Mouse (Mus musculus): ENCODE measurements around the gene Letm1.

Letm1 gene

GRCm38 (mm10) chr5:33712550-33712949 is 70.1 kb downstream of the Letm1 start:
- in situ Hi-C loops (cut with MboI, MseI), result no loop called here

DNA sequence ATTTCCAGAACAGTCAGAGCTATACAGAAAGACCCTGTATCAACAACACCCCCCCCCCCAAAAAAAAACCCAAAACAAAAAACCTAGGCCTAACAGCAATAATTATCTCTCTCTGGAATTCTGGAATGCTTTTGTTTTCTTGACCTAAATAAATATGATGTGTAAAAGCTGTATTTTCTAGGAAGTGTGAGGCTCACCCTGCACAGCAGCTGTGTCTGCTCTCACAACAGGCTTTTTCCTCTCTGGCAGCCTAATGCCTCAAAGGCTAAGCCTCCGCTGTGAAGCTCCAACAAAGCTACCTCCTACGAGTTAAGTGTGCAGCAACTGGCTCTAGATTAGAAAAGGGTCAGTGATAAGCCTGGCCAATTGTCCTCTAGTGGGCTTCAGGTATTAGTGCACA is 73.6 kb downstream of the Letm1 start:
- in situ Hi-C loops (cut with MboI, MseI), result no loop called here

DNA sequence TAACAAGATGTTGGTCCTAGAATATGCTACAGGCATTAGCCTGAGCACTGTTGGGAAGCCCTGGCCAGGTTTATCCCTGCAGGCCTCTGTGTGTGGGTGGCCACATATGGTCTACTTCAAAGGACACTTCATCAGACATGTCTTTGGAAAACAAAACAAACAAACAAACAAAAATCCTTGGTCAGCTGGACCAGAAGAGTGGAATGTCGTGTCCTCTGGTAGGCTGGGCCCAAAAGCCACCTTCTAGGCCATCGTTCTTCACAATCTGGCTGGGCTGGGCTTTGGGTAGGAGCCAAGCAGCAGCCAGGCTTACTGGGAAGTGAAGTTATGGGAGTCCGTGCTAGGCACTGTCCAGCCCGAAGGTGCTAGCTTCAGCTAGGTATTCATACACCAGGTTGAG is 75.5 kb downstream of the Letm1 start:
- in situ Hi-C loops (cut with MboI, MseI), result no loop called here

GRCm38 (mm10) chr5:33706350-33706629 is 76.3 kb downstream of the Letm1 start:
- in situ Hi-C loops (cut with MboI, MseI), result no loop called here

DNA sequence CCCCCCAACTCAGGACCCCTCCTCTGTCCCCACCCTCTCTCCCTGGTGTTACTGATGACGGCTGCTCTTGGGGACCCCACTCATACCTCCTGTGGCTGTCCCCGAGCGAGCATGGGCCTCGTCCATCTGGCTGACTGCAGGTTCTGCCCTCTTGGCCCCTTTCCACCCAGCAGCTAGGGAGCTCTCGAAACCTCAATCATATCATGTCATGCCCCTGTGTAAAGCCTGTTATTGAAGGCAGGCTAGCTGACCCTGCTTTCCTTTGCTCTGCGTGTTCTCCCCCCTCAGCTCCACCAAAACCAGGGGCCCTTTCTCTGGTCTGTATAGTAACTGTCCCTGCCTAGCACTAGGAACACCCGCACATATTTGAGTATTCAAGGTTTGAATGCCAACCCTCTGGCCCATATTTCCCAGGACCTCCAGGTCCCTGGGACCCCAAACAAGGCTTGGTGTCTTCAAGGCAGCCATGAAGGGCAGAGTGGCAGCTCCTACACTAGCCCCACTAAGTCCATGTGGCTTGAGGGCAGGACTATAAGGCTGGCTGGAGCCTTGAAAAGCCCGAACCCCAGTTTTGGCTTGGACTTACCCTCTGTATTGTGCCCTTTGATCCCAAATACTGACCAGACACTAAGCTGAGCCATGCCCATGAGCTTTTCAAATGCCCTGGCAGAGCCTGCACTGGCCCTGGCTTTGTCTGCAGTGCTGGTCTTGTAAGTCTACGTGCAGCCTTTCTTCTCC is 76.8 kb downstream of the Letm1 start:
- in situ Hi-C loops (cut with MboI, MseI), result no loop called here

DNA sequence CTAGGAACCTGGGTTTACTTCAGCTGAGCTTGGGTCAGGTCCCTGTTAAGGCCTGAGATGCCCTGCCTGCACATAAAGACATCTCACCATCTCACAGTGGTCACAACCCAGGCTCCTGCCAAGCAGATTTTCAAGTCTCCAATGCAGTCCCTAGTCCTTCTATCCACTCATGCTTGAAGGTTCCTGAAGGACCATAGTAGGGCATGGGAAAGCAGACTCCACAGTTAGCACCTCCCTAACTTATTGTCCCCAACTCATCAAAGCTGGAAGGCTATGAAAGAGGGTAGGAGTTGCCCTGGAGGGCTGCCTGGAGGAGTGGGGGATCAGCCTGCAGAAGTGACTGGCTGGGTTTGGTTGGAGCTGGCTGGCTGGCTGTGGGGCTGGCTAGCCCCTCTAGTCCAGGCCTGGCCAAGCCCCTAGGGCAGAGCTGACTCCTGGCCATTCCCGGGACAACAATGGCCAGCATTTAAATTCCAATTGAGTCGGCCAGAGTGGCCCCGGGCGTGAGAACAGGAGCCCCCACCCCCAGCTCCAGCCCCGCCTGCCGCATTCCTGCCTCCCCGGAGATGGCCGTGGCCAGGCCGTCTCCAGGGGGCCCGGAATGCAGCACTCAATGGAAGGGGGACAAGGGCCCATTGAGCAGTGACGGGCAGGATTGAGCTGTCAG is 77.5 kb downstream of the Letm1 start:
- in situ Hi-C loops (cut with MboI, MseI), result no loop called here

DNA sequence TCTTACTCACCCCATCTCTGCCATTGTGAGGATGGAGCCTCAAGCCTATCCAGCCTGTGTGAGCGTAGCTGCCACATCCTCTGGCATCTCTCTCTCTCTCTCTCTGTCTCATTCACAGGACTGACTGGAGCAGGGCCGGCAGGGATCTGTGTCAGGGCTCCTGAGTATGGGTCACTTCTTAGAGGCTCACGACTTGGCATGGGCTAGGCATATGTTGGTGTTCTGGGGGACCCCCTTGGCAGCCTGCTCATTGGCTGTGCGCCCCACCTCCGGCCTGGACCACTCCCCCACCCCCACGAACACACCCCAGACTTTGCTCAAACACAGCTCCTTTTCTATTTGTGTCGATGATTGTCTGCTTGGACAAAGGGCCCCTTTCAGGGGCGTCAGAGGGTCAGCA is 78.6 kb downstream of the Letm1 start:
- in situ Hi-C loops (cut with MboI, MseI), result no loop called here

- in situ Hi-C loops (cut with MboI, MseI), result no loop called here
These were observed 80.8 kb downstream of the Letm1 start for GRCm38 (mm10) chr5:33701832-33702231.

- in situ Hi-C loops (cut with MboI, MseI), result no loop called here
These were observed 82.6 kb downstream of the Letm1 start for GRCm38 (mm10) chr5:33700010-33700409.

DNA sequence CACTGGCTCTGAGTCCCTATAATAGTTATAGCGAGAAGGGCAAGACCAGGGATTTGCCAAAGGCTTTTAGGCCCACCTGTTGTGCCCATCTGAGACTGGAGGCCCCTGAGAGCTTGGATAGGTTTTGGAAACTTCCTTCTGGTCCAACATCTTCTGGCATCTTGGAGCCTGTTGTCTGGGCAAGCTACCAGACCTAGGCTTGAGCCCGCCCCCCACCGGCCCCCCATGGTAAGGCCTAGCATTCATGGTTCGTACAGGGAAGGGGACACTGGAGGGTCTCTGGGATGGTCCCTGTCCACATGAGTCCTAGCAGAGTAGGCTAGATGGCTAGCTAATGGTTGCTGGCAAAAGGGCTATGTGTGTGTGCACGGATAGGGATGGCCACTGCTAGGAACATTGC is 83.9 kb downstream of the Letm1 start:
- in situ Hi-C loops (cut with MboI, MseI), result no loop called here

DNA sequence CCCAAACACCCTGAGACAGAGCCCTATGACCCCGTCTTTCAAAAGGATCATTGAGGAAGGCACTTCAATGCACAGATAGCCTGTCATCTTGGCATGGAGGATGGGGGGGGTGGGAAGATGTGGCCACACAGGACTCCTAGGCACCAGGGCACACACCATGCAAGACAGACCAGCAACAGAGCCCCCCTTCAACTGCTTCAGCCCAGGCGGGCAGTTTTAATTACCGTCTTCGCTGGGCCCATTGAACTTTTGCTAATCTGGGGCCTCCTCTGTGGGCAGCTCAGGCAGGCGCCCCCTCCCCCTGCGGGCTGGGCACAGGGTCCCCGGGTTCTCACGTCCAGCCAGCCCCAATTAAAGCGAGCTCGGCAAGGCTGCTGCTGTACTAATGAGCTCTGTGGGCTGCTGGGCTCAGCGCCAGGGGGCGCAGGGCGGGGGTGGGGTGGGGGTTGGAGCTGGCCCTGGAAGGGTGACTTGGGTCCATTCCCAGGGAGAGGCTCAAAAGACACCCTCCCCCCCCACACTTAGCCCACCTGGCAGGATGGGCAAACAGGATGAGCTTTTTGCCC is 84.6 kb downstream of the Letm1 start:
- in situ Hi-C loops (cut with MboI, MseI), result no loop called here

DNA sequence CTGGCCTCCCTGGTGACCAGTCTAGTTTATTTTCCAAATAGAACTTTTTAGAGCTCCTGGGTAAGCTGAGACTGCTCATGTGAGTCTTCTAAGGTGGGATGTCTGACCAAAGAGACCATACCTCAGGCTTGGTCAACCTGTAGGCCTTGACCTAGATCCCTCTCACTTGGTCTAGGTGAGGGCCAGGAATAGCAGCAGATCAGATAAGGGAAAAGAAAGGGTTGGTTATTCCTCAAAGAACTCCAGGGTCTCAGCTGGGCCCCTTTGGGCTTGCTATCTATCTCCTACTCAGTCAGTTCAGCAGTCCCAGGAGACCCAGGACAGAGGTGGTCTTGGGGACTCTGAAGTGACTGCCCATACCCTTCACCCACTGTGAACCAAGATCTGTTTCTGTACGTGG is 85.1 kb downstream of the Letm1 start:
- in situ Hi-C loops (cut with MboI, MseI), result no loop called here

DNA sequence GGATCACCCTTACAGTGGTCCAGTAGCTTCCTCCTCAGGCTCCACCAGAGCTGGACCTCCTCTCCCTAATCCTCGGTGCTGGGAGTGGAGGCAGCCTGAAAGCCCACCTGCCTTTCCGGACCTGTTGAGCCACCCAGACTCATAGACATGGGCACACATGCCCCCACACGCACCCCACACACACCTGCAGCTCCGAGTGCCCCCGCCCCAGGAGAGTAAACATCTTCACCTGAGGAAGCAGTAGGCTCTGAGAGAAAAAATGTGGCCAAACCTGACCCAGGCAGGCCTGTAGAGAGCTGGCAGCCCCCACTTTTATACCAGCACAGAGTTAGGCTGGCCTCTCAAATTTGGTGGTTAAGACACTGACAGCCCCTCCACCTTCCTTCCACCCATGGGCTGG is 86.2 kb downstream of the Letm1 start:
- in situ Hi-C loops (cut with MboI, MseI), result no loop called here

DNA sequence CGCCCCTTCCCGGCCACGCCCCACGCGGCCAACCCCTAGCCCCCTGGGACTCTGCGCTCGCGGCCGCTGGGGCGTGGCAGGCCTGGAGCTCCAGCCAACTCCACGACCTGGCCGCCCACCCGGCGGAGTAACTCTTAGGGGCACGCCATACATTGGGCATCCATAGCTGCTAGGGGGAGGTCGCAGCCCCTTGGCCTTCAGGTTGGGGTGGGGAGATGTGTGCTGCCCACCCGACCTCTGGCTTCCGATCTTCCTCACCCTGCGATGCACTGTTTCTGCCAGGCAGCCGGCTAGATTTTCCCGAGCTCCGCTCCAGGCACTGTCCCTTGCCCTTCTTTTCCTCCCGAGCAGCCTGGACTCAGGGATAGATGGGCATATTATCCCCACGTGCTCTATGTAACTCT is 86.9 kb downstream of the Letm1 start:
- in situ Hi-C loops (cut with MboI, MseI), result no loop called here

GRCm38 (mm10) chr5:33694848-33695717 is 87.5 kb downstream of the Letm1 start:
- in situ Hi-C loops (cut with MboI, MseI), result no loop called here

GRCm38 (mm10) chr5:33694461-33694847 is 88.2 kb downstream of the Letm1 start:
- in situ Hi-C loops (cut with MboI, MseI), result no loop called here

- in situ Hi-C loops (cut with MboI, MseI), result no loop called here
These were observed 90.2 kb downstream of the Letm1 start for GRCm38 (mm10) chr5:33692393-33692792.

DNA sequence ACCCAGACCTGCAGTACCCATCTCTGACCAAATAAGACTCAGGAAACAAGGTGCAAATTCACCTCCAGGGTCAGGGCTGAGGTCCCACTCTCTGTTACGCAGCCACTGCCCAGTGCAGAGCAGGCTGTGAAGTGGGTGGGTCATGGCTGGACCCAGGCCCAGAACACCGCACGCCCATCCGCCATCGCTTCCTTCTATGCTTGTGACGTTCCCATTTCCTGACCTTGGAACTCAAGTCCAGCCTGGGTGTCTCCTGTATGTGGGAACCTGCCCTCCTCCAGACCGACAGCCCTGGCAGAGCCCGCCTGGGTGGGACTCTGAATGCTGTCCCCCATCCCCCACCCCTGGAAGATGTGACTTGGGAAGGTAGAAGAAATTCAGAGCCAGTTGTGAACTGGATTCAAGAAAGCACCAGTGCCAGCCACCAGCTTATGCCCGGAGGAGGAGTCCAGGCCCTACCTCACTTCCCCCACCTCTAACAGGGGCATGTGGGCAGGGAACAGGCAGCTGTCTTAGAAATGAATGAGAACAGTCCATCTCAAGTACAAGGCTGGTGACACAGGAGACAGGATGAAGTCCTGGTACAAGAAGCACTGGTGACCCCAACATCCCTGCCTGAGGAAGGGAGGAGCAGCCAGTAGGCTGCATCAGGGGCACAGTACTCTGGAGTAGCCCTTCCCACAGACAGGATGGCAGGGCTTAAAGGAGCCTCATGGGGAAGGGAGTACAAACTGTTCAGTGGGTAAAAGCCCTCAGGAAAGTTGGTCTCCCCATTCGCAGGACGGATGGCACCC is 92.6 kb downstream of the Letm1 start:
- in situ Hi-C loops (cut with MboI, MseI), result loop anchor here (5.0 kb wide), 1 partner anchor 42 kb away; no protein-coding TSS in a partner anchor

Data from regulatory T cell (primary cell).